Mouse (Mus musculus) embryo, embryonic 11.5 days (tissue): ENCODE measurements at regions not wholly inside any gene's neighbourhood (a gene's known extent, or its start where the extent isn't known, plus 50 kb on each side); places are given as distances from the start of the nearest gene placed in this dataset.
A peak's percentile ranks its signal among the peaks of the same experiment; 100 is the strongest.

Experiments used
- DNase-seq: peaks from one replicate; pipeline ENCODE4 v3.0.0-alpha.2; 2012; ENCODE audit warnings: low read depth, low spot score

DNA sequence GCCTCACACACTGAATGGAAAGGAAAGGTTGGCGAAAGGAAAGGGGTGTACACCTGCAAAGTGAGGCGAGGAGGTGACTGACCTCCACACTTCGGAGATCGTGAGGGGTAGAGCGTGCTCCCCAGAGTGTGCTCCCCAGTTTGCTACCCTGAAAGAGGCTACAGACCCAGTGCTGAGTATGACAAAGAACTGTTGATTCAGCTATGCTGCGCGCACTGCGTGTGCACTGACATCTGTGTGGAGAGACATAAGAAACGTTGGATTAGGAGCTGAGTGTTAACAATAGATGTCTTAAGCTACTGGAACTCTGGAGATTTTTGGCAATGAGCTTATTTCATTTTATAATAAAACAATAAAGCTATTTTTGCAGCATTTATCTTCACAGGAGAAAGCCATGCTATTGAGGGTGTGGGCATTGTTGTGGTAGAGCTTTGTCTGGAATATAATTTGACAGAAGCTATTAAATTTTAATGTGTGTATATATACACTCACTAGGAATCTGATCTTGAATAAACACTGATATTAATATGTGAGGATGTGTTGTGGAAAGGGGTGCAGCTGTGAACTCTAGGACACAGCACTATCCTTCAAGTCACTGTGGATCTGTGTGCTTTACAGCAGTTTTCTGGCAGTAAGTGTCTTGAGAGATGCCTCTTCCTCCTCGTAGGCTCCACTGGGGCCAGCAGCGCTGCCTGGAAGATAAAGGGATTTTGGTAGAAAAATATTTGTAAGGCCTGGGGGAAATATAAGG lies 271.2 kb upstream of the Zfp637 start:
- DNase-seq = no peak

DNA sequence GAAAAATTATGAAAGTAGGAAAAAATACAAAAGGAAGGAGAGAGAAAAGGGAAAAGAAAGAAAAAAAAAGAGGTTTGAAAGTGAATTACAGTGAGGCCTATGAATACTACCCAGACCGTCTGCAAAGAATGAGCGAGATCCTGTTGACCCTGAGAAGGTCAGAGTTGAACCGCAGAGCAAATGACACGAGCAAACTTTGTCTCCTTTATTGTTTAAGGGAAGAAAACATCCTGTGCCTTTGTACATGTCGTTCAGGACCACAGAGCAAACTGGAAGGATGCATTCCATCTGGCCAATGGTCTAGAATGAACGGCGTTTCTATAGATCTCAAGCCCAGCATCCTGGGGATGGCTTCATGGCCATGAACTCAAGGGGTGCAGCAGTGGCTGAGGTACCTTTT lies 270.6 kb upstream of the Zfp637 start:
- no peak for DNase-seq

DNA sequence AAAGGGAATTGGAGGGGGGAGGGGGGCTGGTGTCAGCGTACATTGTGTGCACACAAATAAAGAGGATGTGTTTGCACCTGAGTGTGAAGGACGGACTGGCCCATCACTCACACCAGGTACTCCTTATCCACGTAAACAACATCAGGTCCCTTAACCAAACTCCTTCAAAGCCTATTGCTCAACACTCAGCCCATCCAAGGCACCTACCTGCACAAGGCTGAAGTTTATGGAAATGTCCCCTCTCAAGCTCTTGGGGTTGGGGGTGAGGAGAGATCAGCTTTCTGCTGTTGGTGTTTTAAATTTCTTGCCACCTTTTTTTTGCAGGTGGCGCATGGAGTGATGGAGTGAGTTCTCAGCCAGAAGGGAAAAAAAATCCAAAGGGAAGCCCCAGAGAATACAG lies 270.2 kb upstream of the Zfp637 start:
- DNase-seq = no peak

DNA sequence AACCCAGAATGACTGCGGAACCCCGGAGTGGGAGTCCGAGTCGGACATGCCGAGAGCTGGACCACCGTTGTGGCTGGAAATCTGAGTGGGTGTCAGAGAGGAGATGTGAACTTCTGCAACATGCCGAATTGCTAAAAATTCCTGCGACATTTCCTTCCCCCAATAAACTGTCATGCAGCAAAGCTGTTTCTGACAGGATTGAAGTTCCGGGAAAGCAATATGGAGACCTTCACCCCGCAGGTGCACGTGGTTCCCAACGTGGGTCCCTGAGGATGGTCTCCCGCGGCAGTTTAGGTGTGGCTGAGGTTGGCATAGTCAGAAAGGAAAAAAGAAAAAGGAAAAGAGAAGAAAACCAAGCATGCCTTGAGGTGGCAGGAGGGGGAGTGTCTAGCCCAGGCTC lies 269.0 kb upstream of the Zfp637 start:
- DNase-seq = no peak

DNA sequence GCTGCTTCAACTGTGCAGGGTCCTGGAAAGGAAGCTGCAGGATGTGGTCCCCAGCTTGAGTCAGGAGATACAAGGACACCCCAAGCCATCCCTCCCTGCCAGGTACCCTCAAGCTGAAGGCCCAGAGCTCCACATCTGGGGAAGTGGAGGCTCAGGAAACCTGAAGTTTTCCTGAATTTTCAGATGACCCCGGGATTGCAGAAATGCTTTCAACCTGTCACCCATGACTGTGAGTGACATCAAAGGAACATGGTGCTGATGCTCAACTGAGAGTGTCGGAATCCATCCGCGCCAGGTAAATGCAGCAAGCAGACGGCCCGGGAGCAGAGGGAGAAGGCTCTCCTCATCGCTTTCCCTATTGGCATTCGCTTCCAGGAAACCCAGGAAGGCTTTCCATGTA lies 267.6 kb upstream of the Zfp637 start:
- DNase-seq = no peak

DNA sequence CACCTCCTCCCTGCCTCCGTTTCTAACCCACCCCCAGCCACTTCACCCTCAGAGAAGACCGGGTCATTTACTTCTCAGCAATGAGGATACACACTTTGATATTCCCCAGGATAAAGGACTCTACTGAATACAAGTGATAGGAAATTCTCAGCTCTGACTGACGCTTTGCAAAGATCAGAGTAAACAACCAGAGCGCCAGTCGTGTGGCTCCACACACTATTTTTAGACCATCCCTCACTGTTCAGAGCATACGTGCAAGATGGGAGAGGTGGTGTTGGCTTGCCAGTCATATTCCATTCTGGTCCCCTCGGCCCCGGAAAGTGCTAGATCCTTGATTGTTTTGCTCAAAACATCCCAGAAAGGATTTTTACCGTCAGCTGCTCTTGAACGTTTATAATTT lies 266.8 kb upstream of the Zfp637 start:
- no peak for DNase-seq

DNA sequence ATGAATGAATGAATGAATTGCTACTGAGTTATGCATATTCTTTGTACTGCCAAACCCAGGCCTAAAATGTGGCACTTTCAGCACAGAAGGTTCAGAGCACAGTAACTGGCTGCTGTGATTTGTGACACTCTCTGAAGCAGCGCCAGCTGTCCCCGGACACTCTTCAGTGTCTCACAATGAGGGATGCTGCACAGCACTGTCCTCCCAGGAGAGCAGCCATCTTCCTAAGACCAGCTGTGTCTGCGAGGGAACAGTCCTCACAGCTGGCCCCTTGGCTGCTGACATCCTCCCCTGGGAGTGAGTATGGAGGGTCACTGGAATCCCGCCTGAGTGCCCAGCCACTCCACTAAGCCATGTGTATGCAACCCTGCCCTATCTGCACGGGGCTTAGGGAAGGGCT lies 265.9 kb upstream of the Zfp637 start:
- no peak for DNase-seq

DNA sequence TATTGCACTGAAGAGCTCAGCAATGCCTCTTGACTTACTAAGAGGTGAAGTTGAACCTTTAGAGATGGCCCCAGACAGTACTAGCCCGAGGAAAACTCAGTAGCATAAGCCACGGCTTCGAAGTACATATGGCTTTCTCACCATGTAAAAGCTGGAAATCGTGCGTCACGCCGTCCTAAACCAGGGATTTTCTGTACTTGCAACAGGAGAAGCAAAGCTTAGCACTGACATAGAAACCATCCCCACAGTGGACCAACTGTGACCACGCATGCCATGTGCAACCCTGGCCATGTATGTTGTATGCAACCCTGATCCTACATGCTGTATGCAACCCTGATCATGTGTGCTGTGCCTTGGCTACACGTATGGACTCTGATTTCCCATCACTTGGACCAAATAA lies 265.0 kb upstream of the Zfp637 start:
- no peak for DNase-seq

DNA sequence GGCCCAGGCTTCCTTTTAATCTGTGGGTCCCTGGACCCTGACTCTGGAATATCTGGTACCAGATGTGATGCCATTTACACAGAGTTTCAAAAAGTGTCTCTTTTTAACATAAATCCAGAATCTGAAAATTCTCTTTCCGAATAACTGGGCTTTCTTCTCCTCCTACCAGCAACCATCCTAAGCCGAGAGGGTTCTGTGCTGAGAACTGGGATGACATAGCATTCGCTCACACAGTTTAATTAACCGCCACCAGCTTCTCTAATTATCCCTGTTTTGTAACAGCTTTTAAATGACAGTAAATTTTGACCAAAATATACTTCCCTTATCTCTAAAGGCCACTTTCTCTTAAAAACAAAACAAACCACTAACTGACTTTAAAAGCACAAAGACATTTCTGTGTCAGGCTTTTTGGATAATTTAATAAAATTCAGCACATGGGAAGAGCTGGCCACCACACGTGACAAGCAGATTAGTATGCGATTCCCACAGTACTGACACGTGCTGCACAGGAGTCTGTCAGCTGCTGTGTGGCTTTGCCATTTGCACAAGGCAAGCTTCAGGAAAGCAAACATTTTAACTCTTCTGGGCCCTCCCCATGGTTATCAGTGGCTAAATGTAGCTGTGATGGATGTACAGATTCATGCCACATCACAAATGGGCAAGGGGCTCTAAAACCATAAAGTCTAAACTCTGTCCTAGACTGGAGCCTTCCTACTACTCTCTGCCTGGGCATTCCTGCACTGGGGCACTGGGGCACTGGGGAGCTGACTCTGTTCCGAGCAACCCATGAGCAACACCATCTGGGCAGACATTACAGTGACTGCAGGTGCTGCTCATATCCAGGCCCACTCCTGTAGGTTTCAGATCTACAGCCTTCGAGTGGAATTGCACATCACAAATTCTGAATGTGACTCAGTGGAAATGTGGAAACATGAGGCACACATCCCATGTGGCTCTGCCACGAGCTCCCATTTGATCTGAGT lies 263.1 kb upstream of the Zfp637 start:
- no peak for DNase-seq

DNA sequence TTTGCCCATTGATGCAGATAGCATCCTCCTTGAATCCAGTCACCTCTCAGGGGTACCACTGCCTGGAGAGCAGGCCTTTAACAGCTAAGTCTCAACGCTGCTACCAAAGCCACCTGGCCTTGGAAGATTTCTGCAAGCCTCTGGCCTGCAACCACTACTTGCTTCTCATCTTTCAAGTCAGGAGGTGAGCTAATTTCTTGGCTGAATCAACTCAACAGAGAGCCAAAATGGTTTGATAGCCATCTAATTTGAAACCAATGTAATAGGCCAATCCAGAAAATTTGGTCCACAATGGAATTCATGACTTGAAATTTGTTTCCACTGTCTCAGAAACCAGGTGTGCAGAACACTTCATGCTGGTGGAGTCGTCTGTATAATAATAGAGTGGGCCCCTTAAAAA lies 260.0 kb upstream of the Zfp637 start:
- DNase-seq = no peak

DNA sequence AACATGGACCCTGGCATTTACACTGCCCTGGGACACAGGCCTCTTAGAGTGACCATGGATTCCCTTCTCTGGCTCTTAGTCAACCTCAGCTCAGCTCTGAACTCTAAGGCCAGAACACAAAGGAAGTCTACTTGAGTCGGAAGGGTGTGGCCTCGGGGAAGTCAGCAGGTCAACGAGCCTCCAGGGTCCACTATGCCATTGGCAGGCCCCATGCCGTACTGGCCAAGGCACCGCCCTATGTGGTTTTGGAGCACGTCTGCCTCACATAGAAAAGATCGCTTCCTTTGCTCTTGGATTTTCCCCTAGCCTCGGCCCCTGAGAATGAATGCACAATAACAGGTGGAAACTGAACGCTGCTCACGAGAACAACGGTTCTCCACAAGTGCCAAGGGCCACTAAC lies 257.9 kb upstream of the Zfp637 start:
- no peak for DNase-seq

DNA sequence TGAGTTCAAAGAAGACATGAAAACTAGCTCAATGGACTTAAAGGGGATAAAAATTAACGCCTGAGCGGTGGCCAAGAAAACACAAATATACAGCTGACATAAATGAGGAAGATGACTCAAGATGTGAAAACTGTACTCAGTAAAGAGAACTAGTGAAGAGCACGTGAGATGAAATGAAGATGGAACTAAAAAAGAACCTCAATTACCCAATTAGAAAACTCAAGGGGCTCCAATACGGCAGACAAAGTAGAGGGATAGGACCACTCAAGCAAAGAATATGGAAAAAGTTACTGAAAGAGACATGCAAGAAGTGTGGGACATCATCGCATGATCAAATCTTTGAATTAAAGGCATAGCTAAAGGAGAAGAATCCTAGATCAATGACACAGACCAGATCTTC lies 256.4 kb upstream of the Zfp637 start:
- no peak for DNase-seq

DNA sequence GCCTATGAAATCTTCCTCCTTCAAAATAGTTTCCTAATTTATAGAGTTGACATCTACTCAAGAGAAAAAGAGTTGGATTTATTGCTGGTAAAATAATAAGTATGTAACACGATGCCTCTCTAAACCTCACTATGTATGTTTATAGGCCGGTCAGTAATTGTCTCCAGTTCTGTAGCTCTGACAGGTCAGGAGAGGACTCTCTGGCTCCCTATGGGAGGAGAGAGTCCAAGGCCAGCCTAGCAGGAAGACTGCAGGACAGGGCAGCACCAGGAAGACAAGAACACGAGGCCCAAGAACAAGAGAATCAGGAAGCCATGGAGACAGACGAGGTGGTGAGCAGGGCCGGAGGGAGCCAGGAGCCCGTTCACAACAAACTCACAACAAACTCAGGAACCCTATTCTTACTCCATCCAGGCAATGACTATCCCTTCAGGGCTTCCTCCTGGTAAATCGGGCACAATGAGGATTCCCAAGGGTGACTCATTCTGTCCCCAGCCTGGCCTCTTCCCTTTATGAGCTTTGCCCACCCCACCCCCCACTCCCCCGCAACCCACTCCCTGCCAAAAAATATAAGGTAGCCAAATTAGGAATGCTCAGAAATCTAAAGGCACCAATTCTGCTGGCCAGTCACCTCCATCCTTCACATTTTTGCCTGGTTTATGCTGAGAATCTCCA lies 244.7 kb upstream of the Zfp637 start:
- DNase-seq = no peak

DNA sequence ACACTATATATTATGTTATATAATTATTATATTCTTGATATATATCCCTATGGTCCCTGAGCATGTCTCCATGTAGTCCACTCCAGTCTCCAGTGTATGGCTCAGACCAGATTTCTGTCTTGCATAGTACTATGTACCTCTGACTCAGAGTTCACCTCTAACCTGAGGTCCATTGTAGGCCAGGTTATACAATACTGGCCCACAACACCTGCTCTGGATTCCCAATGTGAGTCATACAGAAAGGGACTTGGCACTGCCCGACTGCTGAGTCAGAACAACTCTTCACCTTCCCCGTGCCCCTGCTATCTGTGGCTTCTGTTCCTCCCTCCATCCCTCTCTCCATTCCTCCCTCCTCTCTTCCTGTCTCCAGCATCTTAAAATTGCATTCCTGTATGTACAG lies 236.1 kb upstream of the Zfp637 start:
- no peak for DNase-seq

DNA sequence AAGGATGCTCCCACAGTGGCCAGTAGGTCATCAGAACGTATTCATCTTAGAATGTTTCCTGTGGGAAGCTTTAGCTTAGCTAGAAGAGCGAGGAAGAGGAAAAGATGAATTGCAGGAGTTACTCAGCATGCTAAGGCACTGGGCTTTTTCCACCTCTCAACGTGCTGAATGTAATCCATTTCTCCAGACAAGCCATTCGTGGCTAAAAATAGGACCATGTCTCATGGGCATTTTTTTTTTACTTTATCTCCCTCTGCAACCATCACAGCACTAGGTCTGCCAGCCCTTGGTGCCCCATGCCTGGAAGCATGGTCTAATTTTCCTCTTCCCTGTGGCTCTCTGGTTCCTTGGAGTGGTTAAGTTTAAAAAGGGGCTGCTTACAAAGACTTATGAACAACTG lies 235.3 kb upstream of the Zfp637 start:
- no peak for DNase-seq

DNA sequence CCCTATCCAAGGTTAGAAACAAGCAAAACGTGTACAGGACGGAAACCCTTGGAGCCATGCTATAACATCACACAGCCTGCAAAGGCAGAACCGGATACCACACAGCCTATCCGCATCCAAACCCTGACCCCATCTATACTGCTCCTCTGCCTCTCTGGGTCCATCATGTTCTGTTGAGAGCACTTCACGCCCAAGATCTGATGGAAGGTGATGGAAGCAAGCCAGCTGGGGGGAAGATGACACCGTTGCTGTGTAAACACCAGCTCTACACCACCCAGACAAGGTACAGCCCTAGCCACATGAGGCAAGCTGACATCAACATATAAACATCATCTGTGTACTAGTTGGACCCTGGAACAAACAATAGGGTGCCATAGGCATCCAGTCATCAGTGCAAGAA lies 234.8 kb upstream of the Zfp637 start:
- no peak for DNase-seq

DNA sequence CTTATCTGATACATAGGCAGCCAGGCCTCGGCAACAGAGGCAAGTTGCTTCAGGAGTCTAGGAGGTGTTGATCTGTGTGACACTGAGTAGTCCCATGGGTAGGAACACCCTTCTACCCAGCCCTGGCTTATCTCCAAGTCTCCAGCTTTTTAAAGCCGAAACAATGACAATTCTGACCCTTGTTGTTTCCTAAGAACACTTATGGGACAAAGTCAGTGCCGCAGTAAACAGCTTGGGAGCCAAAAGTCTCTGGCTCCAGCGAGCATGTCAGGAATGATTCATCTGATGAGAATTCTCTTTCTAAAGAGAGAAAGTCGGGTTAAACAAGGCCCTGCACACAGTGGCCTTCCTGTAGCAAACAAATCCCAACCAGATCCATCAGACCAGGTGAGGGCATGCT lies 234.0 kb upstream of the Zfp637 start:
- no peak for DNase-seq

DNA sequence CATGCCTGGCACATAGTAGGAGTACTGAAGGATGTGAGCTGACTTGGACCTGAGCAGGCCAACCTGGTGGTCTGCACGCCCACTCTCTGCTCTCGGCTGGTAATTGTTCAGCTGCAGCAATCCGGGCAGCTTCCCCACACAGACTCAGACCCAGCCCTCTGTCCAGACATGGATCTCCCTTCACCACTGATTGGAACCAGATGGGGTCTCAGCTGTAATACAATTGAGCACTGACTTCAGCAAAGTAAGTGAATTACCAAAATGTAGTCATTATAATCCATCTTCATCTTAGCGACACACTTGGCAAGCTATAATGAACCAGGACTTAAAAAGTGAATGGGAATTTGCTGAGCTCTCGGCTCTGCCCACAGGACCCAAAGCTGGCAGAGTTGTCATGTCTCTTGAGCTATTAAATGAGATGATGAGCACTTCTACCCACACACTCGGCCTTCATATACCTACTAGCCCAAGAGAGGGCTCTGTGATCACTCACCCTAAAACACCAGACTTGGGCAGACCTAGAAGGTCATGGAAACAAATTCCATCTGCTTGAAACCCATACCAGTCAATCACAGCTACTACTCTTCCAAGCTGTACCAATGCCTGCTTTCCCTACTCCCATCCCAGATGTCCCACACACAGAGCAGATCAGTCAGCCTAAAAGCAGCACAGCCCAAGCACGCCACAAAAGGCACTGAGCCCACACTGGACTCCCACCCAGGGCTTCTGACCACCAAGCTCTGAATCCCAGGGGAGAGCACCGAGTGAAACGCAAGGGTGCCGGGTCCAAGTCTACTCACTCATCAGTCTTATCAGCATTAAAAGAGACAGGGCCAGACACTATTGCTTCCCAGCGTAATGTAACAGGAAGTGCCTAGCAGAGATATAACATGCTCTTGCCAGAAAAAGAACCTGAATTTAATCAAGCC lies 231.2 kb upstream of the Zfp637 start:
- DNase-seq = peak; percentile 52

DNA sequence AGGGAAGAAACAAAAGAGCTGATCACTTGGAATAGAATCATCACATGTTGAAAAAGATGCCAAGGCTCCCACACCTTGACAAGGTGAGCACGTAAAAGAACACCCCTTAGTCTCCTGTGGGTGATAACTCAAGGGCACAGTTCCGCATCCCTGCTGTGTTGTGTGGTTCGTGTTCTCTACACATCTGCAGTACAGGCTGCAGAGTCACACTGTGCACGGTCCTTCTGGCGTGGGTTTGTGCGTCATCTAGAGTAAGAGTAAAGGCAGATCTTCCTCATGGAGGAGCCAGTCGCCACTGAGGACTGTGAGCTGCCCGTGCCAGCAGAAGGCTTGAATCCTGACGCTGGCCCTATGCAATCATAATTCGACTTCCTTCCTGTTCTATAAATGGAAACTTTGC lies 229.7 kb upstream of the Zfp637 start:
- no peak for DNase-seq

DNA sequence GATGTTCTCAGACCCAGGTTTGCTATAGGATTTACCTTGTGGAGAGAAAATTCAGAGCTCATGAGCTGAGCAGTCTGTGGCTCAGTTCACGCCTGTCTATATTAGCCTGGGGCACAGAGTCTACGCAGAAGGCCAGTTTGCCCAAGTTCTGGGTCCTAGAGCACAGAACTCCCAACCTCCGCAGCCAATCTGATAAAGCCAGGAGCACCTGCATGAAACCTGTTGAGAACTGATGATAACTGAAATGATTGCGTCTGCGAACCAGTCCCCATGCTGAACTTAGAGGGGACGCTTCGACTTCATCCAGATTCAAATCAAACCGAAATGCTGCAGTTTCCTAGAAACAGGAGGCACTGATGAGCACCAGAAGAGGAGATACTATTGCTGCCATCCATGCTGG lies 229.0 kb upstream of the Zfp637 start:
- DNase-seq = no peak

DNA sequence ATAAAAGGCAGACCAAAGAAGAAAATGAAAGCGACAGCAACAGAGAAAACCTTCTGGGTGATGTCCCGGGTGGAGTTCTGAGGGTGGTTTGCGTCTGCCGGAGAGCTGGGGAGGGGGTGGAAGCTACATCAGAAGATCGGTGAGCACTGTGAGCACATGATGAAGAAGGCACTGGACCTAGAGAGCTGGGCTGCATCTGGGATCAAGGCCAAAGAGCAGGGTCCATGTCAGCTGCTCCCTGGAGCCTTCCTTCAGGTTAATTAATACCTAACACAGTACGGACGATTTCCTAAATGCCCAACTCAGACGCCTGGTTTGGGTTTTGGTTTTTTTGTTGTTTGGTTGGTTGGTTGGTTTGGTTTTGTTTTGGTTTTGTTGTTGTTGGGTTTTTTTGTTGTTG lies 228.6 kb upstream of the Zfp637 start:
- DNase-seq = no peak
